Mouse (Mus musculus): ENCODE measurements around the gene Gm20403.
"Not testable (repeated sequence)": the region's sequence is repeated elsewhere in the genome, so short reads cannot be mapped to it uniquely, and the experiment has no call there.

Gene Gm20403

DNA sequence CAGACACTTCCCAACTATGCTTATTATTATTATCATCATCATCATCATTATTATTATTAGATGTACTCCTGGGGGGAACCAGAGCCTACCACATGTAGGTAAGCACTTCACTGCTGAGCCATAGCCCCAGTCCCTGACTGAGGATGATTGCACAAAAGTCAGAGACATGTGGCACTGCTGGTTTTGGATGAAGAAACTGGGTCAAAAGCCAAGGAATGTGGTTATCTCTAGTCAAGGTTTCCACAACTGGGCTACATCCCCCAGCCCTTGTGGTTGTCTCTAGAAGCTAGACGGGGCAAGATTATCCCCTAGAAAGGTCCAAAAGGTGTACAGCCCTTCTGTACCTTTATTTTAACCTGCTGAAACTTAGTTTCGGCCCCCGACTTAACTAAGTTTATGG is 6.5 kb upstream of the Gm20403 start:
- DNase-seq: no peak

DNA sequence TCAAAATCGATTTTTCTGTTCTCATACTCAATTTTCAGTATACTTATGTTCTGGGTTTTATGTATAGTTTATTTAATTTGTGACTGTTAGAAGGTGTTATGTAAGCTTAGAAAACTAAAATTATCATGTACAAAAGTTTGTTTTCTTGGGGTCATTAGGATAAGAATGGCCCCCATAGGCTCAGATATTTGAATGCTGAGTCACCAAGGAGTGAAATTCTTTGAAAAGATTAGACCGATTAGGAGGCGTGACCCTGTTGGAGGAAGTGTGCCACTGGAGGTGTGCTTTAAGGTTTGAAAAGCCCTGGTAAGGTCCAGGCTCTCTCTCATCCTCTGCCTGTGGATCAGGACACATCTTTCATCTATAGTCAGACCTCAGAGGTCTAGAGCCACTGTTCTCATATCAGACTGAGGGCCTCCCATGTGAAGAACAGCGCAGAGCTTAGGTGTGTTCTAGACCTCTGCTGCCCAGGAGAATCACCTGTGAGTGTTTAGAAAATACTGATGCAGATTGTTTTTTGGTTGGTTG is 2.1 kb upstream of the Gm20403 start:
- no peak for DNase-seq

DNA sequence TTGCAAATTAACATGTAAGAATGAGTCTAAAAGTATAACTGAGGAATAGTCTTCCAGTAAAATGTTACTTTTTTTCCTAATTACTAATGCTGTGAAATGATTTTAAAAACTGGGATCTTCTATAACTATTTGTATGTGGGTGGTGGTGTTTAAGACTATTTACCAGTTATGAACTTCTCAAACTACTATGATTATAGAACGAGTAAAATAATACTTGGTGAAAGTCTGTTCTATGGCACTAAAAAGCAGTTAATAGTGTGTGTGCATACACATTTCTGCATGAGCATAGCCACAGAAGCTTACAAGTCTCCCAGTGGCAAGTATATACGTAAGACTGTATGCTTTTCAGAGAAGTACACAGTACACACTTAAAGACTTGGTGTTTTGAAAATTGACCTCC is 827 bp upstream of the Gm20403 start:
- DNase-seq: no peak

DNA sequence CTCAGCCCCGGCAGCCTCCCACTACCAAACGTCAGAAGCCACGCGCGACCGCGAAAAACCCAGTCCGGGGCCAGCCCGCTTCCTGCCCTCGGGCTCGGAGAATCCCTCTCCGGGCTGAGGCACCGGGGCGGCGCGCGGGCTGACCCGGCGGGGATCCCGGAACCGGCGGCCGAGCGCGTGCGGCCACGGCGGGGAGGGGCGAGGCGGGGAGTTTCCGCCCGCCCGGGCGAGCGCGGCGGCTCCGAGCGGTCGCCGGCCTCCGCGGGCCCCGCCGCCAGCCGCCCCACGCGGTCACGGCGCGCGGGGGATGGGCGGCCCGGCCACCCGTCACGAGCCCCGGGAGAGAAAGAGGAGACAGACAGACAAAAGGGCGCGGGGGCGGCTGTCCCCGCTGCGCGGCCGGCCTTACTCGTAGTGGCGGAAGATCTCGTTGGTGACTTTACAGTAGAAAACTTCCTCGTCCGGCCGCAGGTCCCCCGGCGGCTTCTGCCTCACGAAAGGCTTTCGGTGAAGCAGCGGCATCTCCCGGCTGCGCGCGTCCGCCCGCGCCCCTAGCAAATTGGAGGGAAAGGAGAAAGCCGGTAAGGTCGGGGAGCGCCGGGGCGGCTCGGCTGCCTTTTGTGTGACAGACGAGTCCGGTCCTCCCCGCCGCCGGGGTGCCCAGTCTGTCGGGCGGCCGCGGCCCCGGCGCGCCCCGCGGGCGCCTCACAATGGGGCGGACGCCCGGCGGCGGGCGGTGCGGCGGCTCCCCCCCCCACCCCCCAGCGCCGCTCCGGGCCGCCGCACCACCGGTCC is 875 bp downstream of the Gm20403 start:
- peak; percentile 72 to 73 for DNase-seq

DNA sequence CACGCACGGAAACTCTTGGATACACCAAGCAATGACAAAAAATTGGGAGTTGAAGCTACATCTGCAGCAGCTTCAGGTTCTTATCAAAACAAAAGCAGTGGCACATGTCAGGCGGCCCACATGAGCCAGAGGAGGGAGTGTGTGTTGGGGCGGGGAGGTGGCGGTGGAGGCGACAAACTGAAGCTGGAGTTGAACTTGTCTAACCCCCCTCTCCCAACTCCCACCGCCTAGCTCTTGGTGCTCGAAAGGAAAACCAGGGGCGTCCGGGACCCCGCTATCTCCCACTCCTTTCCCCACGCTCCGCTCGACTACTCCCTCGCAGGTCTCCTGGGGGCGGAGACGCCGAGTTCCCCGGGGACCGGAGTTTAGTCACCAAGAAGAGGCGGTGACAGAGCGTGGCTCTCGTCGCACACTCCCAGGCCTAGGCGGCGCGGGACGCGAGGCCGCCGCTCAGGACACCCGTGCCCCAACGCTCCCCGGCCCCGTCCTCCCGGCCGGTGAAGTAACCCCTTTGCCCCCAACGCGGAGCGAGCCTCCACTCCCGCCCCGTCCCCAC is 1.6 kb downstream of the Gm20403 start:
- peak; percentile 73 to 76 for DNase-seq

DNA sequence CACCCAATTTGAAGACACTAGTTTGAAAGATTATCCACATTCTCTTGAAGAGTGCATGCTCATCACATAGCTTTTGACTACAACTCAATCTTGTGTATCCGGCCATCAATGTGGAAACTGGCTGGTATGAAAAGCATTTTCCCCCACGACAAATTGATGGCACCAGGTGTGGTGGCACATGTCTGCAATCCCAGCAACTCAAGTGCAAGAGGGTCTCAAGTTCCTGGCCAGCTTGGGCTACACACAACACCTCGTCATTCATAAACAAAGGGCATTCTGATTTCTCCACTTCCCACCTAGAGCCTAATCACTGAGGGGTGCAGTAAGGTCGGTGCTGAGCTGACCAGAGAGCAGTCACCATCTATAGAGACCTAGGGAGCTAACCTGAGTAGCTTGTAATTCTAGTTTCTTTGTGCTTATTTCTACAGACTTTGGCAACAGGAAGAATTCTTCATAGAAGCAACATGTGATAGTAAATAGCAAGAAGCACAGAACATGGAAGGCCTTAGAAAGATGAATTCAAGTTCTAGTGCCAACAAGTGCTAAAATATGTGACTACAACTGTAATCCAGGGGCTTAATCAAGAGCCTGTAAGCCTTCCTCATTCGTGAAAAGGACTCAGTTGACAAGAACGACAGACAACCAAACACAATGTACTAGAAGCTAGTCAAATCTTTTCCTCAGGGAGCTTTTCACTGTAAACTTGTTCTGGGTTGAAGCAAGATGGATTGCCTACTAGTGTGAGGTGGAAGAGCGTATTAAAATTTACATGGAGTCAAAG is 3.2 kb downstream of the Gm20403 start:
- DNase-seq: no peak

DNA sequence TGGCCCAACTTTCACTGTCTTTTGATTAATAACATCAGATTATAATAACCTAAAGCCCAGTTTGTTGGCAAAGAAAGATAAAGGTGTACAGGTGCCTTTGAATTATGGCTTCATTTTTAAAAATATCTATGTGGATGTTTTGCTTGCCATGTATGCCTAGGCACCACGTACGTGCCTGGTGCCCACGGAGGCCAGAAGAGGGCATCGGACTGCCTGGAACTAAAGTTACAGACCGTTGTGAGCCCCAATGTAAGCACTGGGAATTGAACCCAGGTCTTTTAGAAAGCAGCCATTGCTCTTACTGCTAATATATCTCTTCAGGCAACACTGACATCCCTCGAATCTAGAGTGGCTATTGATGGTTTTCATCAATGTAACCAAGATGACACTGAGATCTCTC is 4.4 kb downstream of the Gm20403 start:
- no peak for DNase-seq

DNA sequence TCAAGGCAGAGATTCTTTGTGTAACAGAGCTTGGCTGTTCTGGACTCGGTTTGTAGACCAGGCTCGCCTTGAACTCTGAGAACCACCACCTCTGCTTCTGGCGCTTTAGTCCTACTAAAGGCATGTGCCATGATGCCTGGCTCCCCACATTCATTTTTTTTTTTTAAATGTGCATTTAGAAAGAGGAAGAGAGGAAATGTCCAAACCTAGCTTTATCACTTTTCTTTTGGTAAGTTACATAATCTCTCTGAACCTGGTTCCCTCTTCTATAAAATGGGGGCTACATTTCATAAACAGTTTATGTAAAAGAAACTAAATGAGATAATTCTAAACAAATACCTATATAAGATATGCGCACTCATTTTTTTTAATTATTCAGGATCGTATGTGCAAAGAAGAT is 5.4 kb downstream of the Gm20403 start:
- no peak for DNase-seq

DNA sequence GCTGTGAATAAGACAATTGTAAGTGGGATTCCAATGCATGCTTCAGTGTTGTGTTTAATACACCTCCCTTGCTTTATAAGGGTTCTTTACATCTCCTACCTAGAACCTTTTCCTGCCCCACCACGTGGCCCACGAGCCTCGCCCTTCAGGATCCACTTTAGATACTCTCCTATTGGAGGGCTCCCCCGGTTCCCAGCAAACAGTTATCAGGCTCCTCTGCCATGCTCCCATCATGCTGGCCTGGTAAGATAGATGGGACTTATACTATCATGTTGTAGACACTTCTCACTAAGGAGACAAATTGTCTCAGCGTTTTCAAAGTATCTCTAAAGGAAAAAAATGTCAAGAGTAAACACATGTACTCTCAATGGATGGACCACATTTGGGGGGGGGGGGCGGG is 5.8 kb downstream of the Gm20403 start:
- DNase-seq: no peak

DNA sequence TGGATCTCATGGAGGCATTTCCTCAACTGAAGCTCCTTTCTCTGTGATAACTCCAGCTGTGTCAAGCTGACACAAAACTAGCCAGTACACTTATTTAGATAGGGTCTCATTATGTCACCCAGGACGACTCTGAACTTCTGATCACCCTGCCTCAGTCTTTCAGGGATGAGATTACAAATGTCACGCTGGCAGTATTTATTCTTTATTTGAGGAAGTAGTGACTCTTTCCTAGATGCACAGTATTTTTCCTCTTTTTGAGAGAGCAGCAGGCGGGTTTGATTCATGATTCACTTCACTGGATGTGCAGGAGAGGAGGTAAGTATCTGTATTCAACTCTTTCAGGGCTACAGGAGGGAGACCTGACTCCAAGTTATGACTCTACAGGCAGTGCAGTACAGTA is 17.3 kb downstream of the Gm20403 start:
- DNase-seq: no peak

DNA sequence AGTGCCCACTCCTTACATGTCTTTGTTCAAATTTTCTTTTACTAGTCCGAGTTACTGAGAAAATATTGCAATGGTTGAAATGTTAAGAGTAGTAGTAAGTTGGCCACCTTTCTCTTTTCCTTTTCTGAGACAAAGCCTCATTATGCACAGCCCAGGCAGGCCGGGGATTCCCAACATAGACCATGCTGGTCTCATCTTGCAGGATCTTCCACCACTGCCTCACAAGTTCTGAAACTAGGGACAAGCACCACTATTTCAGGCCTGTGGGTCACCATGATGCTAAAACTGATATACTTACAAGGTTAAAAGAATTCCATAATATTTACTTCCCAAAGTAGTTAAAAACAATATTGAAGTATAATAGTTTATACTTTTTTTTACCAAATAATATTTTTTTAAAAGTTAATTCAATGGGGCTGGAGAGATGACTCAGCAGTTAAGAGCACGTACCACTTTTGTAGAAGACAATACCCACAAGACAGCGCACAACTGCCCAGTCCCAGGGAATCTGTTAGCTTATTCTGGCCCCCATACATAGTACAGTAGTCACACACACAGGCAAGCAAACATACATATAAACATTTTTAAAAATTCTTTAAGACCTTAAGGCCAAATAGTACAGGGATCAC is 20.7 kb downstream of the Gm20403 start:
- DNase-seq: no peak

DNA sequence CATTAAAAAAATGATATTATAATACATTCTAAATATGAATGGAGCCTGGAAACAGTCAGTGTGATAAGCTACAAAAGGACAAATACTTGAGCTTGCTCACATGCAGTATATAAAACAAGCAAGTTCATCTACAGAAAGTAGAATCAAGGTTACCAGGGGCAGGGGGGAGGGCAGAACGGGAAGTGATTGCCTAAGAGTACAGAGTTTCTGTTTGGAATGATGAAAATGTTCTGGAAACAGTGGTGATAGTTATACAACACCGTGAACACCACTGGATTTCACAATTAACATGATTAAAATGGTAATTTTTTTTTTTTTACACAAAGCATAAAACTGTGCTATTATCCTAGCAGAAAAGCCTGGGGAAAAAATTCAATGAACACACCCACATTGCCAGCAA is 26.8 kb downstream of the Gm20403 start:
- DNase-seq: peak in 1 of 2 experiments; percentile 20

DNA sequence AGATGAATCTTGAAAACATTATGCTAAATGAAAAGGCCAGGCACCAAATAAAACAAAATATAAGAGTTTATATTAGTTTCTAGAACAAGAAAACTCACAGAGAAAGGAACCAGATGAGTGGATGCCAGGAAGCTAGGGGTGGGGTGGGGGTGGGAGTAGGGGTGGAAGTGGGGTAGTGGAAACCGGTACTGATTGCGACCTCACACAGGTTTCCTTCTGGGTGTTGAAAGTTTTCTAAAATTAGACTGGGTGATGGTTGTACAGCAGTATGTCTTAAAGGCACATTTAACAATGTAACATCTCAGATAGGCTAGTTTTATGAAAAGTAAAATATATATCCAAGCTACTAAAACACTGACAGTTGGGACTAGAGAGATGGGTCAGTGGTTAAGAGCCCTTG is 29.4 kb downstream of the Gm20403 start:
- no peak for DNase-seq

DNA sequence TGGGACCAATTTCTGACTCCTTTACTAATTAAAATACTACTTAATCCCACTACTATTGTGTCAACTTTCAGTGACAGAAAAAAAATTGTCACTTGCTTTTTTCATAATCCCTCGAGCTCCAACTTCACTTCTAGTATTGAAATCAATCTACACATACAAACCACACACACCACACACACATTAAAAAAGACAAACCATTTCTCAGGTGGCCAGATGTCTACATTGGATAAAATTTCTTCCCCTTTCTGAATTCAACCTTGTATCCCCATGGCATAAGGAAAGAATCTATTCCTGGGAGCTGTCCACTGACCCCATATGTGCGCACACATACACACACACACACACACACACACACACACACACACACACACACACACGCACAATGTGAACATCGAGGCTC is 29.9 kb downstream of the Gm20403 start:
- DNase-seq: no peak

DNA sequence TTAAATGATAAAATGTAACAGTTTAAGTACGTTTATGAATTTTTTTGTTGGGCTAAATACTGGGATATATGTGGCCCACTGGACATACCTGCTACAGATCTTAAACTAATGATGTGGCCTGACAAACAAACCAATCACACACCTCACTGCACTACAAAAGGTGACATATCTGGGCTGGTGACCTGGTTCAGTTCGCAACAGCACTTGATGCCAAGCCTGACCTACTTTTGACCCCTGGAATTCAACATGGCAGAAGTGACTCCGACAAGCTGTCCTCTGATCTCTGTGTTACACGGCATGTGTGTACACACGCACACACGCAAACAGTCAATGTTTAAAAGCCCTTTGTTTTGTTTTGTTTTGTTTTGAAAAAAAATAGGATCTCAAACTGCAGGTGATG is 40.2 kb downstream of the Gm20403 start:
- no peak for DNase-seq

DNA sequence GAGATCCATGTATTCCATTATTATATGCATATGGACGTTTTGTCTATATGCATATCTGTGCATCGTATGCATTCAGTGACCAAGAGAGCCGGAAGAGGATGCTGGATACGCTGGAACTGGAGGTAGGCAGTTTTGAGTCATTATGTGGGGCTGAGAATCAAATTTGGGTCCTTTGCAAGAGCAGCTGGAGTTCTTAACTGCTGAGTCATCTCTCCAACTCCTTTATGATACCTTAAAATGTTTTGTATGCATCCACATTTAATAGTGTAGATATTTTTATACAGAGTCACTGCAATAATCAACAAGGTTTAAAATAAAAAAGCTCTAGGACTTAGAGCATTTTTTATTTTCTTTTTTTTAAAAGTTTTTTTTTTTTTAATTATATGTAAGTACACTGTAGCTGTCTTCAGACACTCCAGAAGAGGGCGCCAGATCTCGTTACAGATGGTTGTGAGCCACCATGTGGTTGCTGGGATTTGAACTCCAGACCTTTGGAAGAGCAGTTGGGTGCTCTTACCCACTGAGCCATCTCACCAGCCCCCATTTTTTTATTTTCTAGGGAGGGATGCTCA is 43.7 kb downstream of the Gm20403 start:
- DNase-seq: not testable (repeated sequence)

DNA sequence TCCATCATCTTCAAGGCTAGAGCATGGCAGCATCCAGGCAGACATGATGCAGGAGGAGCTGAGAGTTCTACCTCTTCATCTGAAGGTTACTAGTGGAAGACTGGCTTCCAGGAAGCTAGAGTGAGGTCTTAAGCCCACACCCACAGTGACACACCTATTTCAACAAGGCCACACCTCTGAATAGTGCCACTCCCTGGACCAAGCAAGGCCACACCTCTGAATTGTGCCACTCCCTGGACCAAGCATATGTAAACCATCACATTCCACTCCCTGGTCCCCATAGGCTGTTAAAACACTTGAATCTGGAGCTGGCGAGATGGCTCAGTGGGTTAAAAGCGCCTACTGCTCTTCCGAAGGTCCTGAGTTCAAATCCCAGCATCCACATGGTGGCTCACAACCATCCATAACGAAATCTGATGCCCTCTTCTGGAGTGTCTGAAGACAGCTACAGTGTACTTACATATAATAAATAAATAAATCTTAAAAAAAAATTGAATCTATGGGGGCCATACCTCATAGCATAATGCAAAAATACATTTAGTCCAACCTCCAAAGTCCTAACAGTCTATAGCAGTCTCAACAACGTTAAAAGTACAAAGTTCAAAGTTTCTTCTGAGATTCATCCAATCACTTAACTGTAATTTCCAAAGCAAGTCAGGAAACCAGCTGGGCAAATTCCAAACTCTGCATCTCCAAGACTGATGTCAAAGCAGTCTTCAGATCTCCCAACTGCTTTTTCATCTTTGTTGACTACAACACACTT is 48.6 kb downstream of the Gm20403 start:
- not testable (repeated sequence) for DNase-seq

Data from lung, postnatal 4 days (tissue).